Mouse (Mus musculus) bone marrow, adult 2 months (tissue): ENCODE measurements at regions not wholly inside any gene's neighbourhood (a gene's known extent, or its start where the extent isn't known, plus 50 kb on each side); places are given as distances from the start of the nearest gene placed in this dataset.

Experiments
- CTCF ChIP-seq: fragments of 200-500 bp; IDR thresholded peaks from 2 replicates; pipeline ENCODE4 v1.5.1; 2011; ENCODE audit warnings: low read length, control low read depth; ENCODE audit not compliant: control insufficient read depth, insufficient read depth
- POLR2A ChIP-seq: fragments of 200-500 bp; IDR thresholded peaks from 2 replicates; pipeline ENCODE4 v1.6.1; 2011; ENCODE audit warnings: low read depth, mild to moderate bottlenecking, control low read depth, low read length, borderline replicate concordance; ENCODE audit not compliant: control insufficient read depth

GRCm38 (mm10) chr7:37842000-37842513 is 68.6 kb upstream of the Zfp536 start:
- no peak for TF ChIP-seq CTCF
- no peak for TF ChIP-seq POLR2A
